Mouse (Mus musculus) ES-CJ7 (cell line): ENCODE data around the gene Stx4a.
"Not testable (repeated sequence)": the region's sequence is repeated elsewhere in the genome, so short reads cannot be mapped to it uniquely, and the experiment has no call there.

Source experiments
- DNase-seq: peaks from one replicate; pipeline ENCODE4 v3.0.0; 2011; ENCODE audit warnings: low read depth, low spot score

Stx4a gene

DNA sequence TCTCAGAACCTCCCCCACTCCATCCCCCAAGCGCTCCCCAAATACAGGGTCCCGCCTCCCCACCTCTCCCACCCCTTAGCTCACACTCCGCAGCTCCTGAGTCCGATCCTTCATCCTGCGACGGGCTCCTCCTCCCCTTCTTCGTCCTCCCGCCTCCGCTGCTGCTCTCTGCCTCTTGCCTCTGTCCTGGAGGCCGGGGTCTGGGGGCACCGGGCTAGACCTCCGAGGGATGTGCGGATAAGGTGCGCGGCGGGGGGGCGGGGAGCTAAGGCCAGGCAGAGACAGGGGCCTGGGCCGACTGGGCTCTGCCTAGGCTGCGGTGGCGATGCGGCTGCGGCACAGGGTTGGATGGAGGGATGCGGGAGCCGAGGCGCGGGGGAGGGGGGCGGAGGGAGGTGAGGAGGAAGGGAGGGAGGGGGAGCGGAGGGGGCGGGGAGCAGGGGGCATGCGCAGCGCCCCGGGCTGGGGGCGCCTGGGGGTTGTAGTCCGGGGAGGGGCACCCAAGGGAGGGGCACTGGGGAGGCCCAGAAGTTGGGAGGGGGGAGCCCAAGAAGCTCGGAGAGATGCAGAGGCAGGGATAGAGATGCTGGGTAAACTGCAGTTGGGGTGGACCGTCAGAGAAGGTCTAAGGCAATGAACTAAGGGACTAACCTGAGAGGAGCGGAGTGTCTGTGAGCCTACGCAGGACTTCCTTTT, at the start of gene Stx4a, which contains the start of gene Stx1b:
Gene Stx4a (plus strand): TSS at position 119 of the 696 bp plus-strand sequence.
Gene Stx1b (minus strand): TSS at position 374 of the 696 bp plus-strand sequence.
- DNase-seq = peak; percentile 34

DNA sequence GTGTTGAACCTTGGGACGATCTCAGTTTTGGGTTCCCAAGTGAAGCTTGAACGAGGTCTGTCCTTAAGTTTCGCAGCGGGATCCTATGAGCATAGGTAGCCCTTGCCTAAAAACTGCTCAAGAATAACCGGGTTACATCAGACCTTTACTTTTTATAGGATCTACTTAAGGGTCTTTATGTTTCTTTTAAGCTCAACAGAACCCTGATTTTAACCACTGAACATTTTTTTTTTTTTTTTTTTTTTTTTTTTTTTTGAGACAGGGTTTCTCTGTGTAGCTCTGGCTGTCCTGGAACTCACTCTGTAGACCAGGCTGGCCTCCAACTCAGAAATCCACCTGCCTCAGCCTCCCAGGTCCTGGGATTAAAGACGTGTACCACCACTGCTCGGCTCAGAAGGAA, 48.3 kb upstream of the Stx4a start:
- DNase-seq = not testable (repeated sequence)

DNA sequence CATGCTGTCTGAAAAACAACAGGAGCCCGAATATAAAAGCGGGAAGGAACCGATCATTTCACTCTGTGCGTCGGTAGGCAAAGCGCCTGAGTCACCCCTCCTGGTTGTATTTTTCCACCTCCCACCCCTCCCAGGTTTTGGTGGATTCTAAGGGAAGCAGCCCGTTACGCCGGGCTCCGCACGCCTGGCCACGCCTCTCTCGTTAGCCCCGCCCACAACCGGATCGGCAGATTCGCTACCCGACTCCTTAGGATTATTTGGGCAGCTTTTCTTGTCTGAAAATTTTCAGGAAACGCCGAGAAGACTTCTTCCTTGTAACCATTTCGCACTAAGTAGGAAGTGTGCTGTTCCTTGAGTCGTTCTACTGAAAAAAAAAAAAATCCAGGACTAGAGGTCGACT, 47.7 kb upstream of the Stx4a start, which contains the start of gene Setd1a:
Gene Setd1a (plus strand): TSS at position 245 of the 400 bp plus-strand sequence.
- peak; percentile 87 for DNase-seq

DNA sequence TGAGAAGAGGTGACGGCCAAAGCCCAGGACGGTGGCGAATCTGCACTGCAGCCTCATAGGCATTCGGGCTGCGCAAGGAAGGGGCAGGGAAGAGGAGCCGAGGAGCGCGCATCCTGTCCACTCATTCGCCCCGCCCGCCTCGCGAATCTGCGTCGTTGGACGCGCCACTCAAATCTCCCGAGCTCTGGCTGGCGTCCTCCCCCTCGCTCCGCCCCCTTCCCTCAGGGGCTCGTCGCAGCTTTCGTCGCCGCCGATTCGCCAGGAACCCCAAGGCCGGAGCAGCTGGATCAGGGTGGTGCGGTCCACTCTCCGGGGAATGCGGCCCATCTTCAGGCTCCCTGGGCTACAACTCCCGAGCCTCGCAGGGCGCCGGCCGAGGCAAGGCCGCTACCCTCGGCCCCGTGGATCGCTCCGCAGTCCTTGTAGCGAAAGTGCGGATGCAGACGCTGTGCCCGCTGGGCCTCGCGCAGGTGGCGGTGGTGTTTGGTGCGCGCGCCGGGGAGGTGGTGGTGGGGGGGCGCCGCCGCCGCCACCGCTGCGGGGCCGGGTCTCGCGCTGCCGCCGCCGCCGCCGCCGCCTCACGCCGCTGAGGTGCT, 47.1 kb upstream of the Stx4a start:
- DNase-seq = peak; percentile 97

DNA sequence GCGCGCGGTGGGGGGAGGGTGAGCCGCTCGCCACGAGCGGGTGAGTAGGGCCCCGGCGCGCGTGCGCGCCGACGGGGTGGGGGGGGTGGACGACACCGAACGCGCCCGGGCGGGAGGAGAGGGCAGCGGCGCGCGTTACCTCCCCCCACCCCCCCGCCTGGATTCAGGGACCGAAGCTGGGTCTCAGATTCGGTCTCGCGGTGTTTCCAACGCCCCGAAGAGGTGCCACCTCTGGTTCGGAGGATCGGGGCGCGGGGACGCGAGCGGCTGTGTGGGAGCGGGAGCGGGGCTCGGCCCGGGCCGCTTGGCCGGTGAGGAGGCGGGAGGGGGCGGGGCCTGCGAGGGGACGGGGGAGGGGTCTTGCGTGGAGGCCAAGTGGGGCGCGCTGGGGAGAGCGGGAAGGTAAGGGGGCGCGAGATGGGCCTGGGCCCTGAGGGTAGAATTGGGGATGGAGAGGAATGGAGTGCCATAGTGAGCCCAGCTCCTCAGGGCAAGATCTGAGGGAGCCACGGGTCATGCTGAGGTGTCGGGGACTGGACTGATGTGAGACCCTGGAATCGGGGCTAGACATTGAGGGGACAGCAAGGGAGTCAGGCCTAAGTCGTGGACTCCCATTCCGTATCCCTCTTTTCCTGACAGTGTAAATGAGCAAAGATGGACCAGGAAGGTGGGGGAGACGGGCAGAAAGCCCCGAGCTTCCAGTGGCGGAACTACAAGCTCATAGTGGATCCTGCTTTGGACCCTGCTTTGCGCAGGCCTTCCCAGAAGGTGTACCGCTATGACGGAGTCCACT, 46.4 kb upstream of the Stx4a start:
- peak; percentile 66 for DNase-seq

DNA sequence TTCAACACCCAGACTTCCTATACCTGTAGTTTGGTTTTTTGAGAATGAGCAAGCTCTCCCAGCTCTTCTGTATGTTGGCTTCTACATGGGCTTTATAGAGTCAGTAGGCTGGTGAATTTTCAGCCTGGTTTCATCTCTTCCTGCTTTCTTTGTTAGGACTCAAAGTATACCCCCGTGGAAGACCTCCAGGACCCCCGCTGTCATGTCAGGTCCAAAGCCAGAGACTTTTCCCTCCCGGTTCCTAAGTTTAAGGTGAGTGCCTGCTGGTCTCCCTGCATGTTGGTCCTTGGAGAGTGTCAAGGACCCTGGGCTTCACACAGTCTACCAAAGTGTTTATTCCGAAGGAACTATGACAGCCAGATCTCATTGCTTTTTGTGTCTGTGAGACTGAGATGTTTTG, 45.7 kb upstream of the Stx4a start:
- no peak for DNase-seq

DNA sequence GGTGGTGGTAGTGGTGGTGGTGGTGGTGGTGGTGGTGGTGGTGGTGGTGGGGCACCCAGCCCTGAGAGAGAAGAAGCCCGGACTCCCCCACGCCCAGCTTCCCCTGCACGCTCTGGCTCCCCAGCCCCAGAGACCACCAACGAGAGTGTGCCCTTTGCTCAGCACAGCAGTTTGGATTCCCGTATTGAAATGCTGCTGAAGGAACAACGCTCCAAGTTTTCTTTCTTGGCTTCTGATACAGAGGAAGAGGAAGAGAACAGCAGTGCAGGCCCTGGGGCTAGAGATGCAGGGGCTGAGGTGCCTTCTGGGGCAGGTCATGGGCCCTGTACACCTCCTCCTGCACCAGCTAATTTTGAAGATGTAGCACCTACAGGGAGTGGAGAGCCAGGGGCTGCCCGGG, 38.8 kb upstream of the Stx4a start, which contains the start of gene Gm49388:
Gene Gm49388 (plus strand): TSS at position 301 of the 400 bp plus-strand sequence.
- DNase-seq = no peak

DNA sequence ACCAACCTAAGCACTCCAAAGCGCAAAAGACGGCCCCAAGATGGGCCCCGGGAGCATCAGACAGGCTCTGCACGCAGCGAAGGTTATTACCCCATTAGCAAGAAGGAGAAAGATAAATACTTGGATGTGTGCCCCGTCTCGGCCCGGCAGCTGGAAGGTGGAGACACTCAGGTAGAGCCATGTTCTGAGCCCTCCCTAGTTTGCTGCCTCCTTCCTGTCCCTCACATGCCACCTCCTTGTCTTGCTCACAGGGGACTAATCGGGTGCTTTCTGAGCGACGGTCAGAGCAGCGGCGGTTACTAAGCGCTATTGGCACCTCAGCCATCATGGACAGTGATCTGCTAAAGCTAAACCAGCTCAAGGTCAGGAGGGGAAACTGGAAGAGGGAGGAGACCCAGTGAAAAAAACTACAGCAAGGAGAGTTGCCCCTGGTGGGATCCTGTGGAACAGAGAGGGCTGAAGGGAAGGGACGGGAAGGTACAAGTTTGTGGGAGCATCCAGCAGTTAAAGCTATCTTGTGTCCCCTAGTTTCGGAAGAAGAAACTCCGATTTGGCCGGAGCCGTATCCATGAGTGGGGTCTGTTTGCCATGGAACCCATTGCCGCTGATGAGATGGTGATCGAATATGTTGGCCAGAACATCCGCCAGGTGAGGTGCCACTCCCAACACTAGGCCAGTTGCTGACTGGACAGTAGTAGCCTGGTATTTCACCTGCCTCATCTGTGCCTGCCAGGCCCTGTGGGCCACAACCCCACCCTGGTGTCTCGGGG, 26.8 kb upstream of the Stx4a start:
- no peak for DNase-seq

DNA sequence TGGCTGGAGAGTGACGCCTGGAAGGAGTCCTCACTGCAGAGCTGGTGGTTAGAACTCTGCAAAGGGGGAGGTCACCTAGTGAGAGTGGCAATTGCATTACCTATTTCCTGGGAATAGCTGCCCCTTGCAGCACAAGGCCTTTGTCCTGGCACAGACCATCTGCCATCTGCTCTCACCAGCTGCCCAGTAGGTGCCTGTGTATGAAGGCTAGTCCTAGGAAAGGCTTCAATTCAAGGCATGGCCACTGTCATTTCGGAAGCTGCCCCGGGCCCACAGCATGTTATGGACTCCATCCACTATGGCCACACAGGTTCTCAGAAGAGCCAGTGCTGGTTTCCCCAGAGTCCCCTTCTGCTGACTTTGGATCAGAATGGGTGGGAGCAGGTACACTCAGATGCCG, 25.5 kb upstream of the Stx4a start:
- DNase-seq = no peak

DNA sequence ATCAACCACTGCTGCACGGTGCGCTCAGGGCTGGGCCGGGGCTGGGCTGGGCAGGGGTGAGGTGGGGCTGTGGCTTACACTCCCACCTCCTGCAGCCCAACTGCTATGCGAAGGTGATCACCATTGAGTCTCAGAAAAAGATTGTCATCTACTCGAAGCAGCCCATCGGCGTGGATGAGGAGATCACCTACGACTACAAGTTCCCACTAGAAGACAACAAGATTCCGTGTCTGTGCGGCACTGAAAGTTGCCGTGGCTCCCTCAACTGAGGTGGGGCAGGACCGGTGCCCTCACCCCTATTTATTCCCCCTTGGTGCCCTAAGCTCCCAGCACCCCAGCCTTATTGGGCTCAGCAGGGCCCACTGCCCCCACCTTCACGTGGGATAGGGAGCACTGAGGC, 24.9 kb upstream of the Stx4a start:
- DNase-seq = no peak

DNA sequence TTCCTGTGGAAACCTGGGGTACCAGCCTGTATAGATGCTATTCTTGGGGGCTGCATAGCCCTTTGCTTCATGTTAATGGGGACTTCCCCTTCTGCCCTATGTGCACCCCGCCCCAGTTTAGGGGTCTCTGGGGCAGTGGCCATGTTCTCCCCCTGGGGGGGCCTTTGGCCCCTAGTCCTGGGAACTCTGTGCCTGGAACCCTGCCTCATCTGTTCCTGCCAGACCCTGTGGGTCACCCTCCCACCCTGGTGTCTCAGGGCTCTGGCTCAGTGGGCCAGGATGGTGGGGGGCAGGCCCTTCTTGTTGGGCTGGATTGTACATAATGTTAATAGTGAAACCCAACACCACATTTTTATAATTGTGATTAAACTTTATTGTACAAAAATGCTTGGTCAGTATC, 24.4 kb upstream of the Stx4a start:
- no peak for DNase-seq

DNA sequence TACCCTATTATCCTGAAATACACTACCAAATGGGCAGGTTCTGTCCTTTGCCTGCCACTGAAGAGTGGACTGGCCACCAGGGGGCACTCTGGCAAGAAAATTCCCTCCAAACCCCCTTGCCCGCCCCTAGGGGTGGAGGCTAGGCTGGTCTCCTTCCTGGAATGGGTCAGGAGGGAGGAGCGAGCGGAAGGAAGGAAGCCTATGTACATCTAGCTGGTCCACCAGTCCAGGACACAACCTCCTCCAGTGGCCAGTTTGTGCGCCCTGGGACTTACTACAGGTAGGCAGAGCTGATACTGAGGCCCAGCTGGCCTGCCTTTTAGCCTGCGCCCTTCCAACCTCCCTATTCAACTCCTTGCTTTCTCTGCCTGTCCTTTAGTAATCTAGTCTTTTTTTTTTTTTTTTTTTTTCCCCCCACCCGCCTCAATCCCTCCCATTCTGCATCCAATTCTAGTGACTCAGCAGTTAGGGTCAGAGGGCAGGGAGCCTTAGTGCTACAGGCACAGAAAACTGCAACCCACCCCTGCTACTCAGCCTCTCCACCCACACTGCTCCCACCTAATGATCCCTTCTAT, 23.6 kb upstream of the Stx4a start, which contains the start of gene Hsd3b7:
Gene Hsd3b7 (plus strand): TSS at position 170 of the 575 bp plus-strand sequence.
- DNase-seq = peak; percentile 88

DNA sequence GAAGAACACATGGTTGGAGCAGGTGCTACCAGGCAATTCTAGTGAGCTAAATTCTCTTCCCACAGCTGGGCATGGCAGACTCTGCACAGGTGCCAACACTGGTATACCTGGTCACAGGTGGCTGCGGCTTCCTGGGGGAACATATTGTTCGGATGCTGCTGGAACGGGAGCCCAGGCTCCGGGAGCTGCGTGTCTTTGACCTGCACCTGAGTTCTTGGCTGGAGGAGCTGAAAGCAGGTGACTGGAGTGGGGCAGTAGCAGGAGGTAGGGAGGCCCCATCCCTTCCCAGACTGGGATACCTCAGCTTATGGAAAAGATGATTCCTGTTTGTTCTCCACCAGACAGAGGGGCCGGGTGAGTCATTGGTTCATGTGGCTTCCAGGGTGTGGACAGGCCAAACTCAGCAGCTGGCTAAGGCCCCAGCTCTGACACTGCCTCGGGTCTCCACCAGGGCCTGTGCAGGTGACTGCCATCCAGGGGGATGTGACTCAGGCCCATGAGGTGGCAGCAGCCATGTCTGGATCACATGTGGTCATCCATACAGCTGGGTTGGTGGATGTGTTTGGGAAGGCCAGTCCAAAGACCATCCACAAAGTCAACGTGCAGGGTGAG, 23.0 kb upstream of the Stx4a start:
- no peak for DNase-seq

DNA sequence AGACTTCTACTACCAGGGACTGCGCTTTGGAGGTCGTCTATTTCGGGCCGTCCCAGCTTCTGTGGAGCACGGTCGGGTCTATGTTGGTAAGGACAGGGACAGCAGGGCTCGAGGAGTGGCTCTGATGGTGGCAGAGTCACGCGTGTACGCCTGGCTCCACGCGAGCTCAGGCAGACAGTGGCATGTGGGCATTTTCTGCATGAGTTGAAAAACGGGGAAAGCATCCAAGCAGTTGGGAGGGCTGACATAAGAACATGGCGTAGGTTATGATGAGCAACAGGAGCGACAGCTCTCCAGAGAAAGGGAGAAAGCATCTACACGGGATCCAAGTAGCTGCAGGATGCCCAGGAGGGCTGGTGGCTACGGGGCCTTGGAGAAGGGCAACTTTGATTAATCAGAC, 21.8 kb upstream of the Stx4a start:
- no peak for DNase-seq

DNA sequence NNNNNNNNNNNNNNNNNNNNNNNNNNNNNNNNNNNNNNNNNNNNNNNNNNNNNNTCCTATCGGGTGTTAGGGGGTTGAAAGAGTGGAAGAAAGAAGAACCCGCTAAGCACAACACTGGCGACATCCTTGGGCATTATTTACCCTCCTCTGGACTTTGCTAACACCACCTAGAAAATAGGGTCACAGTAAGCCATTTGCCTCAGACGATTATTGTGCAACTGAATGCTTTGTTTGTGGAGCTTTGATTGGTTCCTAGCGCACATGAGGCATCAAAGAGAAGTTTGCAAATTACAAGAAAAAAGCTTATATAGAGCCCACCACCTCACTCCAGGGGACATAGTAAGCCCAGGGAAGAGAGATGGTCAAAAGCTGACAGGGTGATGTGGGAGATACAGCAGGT, 15.3 kb upstream of the Stx4a start:
- no peak for DNase-seq

DNA sequence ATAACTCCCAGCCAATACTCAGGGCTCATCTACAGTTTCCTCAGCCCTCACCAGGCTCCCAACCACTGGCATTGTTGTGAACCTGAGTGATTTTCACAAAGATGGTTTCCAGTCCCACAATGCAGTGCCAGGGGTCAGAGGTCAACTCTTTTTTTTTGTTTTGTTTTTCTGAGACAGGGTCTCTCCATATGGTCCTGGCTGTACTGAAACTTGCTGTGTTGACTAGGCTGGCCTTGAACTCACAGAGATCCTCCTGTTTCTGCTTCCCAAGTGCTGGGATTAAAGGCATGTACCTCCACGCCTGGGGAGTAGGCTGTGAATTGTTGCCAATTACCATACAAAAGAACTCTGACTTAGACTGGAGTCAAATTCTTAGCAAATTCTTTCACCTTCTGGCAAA, 14.2 kb upstream of the Stx4a start:
- DNase-seq = peak; percentile 59

DNA sequence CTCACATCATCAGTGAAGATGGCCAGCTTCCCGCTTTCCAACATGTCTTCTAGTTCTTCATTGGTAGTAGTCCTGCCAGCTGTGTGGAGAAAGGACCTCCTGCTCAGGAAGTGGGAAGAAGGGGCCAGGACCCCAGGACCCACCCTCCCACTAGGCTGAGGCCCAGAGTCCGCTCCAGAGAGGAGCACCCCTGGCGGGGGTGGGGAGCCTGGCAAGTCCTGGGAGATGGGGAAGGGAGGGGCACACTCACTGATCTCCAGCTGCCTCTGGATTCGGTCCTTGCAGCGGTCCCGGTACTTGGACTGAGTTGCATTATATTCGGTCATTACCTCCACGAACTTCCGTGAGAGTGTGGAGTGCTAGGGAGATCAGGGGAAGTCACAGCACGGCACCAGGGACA, 13.4 kb upstream of the Stx4a start:
- no peak for DNase-seq

DNA sequence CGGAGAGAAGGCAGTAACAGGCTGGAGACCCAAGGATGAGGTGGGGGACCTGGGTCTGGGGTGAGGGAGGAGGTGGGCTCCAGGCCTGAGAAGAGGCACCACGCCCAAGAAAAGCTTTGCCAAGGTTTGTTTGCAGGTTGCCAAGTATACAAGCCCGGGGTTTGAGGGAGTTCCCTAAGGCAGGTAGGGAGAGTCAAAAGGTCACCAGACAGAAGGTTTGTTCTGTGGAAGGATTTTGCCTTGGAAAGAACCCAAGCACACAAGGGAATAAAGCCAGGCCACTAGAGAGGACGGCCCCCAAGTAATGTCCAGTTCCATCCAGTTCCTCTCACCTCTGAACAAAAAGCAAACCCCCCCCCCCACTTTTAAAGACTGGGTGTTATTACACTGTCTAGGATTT, 12.9 kb upstream of the Stx4a start:
- peak; percentile 54 for DNase-seq

DNA sequence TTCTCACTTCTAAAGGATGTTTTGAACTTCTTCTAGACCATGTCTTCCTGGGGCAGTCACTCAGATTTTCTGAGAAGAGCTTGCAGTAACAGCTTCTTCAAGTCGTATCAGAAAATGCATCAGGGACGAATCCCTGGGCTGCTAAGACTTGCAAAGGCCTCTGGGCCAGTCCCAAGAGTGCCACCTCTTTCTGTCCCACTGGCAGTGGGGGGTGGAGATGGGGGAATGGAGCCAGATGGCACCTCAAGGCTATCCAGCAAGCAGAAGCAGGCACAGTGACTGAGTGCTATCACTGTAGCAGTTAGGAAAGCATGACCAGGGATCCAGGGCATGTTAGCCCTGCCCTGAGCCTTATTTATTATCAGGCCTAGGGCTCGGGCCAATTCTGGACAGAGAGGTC, 11.8 kb upstream of the Stx4a start:
- DNase-seq = no peak

DNA sequence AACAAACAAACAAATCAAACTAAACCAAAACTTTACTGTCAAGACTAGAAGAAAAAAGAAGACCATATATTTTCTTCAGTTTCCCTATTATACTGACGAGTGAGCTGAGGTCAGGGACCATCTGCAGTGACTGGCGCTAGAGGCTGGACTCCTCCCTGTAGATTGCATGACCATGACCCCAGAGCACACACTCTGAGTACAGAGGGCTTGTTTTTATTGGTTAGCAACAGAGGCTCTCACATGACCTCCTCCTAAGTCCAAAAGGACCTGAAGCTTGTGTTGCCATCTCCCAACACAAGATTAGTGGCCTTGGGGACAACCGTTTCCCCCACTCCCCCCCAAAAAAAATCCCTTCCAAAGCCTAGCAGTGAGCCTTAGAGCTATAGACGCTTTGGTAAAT, 10.3 kb upstream of the Stx4a start:
- DNase-seq = no peak
